Mouse (Mus musculus): ENCODE measurements around the gene Magi1. TPM values are rescaled to one million over a fixed set of nuclear protein-coding genes. Genes with fewer than 3 reads are reported as not detected.

The Magi1 gene
- total and polyA plus RNA-seq, 3 experiments: not detected

GRCm38 (mm10) chr6:94069421-94069820, 214.3 kb downstream of the Magi1 start:
- Histone ChIP-seq H3K4me3 (ENCODE audit: control insufficient read depth in 1 of 2, insufficient read depth in 1 of 2, low read depth in 2 of 2, low read length in 2 of 2) (no peak overlapping the region), H3K27me3 (ENCODE audit: control insufficient read depth in 1 of 2, insufficient read depth in 2 of 2, low read length in 2 of 2) (no peaks in the 10 kb centered on the region), H3K79me2 (ENCODE audit: control insufficient read depth, insufficient read depth, low read length, poor library complexity) (no peaks in the 10 kb centered on the region), H3K9me3 (replicated peaks; ENCODE audit: insufficient read depth, low read length) (no peaks in the 10 kb centered on the region), H3K27ac (ENCODE audit: control insufficient read depth, low read depth, low read length) (no peak overlapping the region), H3K36me3 (ENCODE audit: control insufficient read depth in 1 of 2, insufficient read depth in 2 of 2, low read length in 2 of 2) (no peaks in the 10 kb centered on the region), H3K9ac (ENCODE audit: control insufficient read depth, low read depth, low read length, poor library complexity, severe bottlenecking) (no peak overlapping the region), H3K4me1 (ENCODE audit: control insufficient read depth in 1 of 2, insufficient read depth in 2 of 2, low read length in 2 of 2) (no peaks in the 10 kb centered on the region)
- no peak for DNase-seq (ENCODE audit: low read depth, low spot score)
- TF ChIP-seq UBTF (IDR thresholded peaks at IDR 0.05; ENCODE audit: borderline replicate concordance, insufficient read depth, low read depth, low read length) (no peak), BHLHE40 (IDR thresholded peaks at IDR 0.05; ENCODE audit: borderline replicate concordance, low read depth, low read length) (no peak), MEF2A (IDR thresholded peaks at IDR 0.05; ENCODE audit: extremely low read depth, insufficient replicate concordance, low read depth, low read length, poor library complexity, severe bottlenecking) (no peak), NRF1 (IDR thresholded peaks at IDR 0.05; ENCODE audit: insufficient read depth, low read depth, low read length, poor library complexity, severe bottlenecking) (no peak), SIN3A (IDR thresholded peaks at IDR 0.05; ENCODE audit: low read length) (no peak), TBP (IDR thresholded peaks at IDR 0.05; ENCODE audit: low read depth, low read length) (no peak), ZMIZ1 (IDR thresholded peaks at IDR 0.05; ENCODE audit: low read depth, low read length) (no peak), HCFC1 (IDR thresholded peaks at IDR 0.05; ENCODE audit: low read depth, low read length) (no peak), ZNF384 (IDR thresholded peaks at IDR 0.05; ENCODE audit: low read depth, low read length) (no peak), TCF12 (IDR thresholded peaks at IDR 0.05; ENCODE audit: low read depth, low read length) (no peak), ETS1 (IDR thresholded peaks at IDR 0.05; ENCODE audit: low read depth, low read length) (no peak), ZKSCAN1 (IDR thresholded peaks at IDR 0.05; ENCODE audit: low read depth, low read length) (no peak), GATA1 (IDR thresholded peaks at IDR 0.05; ENCODE audit: low read depth, low read length) (no peak)

- Histone ChIP-seq H3K4me1 (ENCODE audit: control insufficient read depth in 1 of 2, insufficient read depth in 2 of 2, low read length in 2 of 2) (no peaks in the 10 kb centered on the region), H3K9ac (ENCODE audit: control insufficient read depth, low read depth, low read length, poor library complexity, severe bottlenecking) (no peak overlapping the region), H3K27me3 (ENCODE audit: control insufficient read depth in 1 of 2, insufficient read depth in 2 of 2, low read length in 2 of 2) (no peaks in the 10 kb centered on the region), H3K27ac (ENCODE audit: control insufficient read depth, low read depth, low read length) (no peak overlapping the region), H3K36me3 (ENCODE audit: control insufficient read depth in 1 of 2, insufficient read depth in 2 of 2, low read length in 2 of 2) (no peaks in the 10 kb centered on the region), H3K9me3 (replicated peaks; ENCODE audit: insufficient read depth, low read length) (no peaks in the 10 kb centered on the region), H3K79me2 (ENCODE audit: control insufficient read depth, insufficient read depth, low read length, poor library complexity) (no peaks in the 10 kb centered on the region), H3K4me3 (ENCODE audit: control insufficient read depth in 1 of 2, insufficient read depth in 1 of 2, low read depth in 2 of 2, low read length in 2 of 2) (no peak overlapping the region)
- no peak for DNase-seq (ENCODE audit: low read depth, low spot score)
- TF ChIP-seq RAD21 (IDR thresholded peaks at IDR 0.05; ENCODE audit: low read depth, low read length) (no peak), KAT2A (conservative IDR thresholded peaks at IDR 0.05; ENCODE audit: low read depth, low read length) (no peak), JUND (IDR thresholded peaks at IDR 0.05; ENCODE audit: low read depth, low read length) (no peak), ELF1 (IDR thresholded peaks at IDR 0.05; ENCODE audit: low read depth, low read length) (no peak), ZC3H11A (IDR thresholded peaks at IDR 0.05; ENCODE audit: low read depth, low read length) (no peak), POLR2A (IDR thresholded peaks at IDR 0.05; ENCODE audit: control insufficient read depth in 1 of 2, insufficient read depth in 1 of 2, low read depth in 1 of 2, low read length in 2 of 2, poor library complexity in 1 of 2) (no peak), USF2 (IDR thresholded peaks at IDR 0.05; ENCODE audit: borderline replicate concordance in 1 of 2, insufficient read depth in 1 of 2, low read depth in 1 of 2, low read length in 2 of 2) (no peak)
Observed at GRCm38 (mm10) chr6:94067741-94068450, 215.8 kb downstream of the Magi1 start.

All from MEL (cell line).